Mouse (Mus musculus): ENCODE measurements around the gene Rps2. TPM values are rescaled to one million over a fixed set of nuclear protein-coding genes. Genes with fewer than 3 reads are reported as not detected.

The Rps2 gene
- polyA plus RNA-seq, 1 experiment from 2014 or later: 1,841 TPM

DNA sequence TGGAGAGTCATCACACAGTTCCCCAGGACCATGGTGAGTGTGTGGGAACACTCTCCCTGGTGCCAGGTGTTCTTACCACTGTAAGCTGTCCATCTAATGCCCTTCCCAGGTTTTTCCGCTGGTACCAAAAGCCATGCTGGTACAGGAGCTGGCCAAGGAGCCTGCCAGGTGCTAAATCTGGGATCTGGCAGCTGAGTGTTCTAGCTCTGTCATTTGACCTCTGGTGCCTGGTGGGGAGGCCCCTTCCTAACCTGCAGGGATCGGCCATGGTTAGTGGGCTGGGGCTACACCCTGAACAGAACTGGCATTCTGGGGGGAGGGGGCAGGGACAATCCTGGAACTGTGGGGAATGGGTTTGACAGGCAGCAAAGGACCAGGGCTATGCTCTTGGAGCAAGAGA is 9.7 kb downstream of the Rps2 start, which contains the start of gene Rpl3l:
Rpl3l (plus strand) TSS at position 203 of the 400 bp plus-strand sequence.
- Histone ChIP-seq H3K27me3 (ENCODE audit: low read depth, poor library complexity, severe bottlenecking) (no peaks in the 10 kb centered on the region), H3K27ac (replicated peaks) (no peak within 1 kb of the TSS), H3K9me3 (replicated peaks) (no peaks in the 10 kb centered on the region), H3K4me1 (peaks cover 16% of the 10 kb centered on the region), H3K4me3 (no peak within 1 kb of the TSS), H3K36me3 (peaks cover 1% of the 10 kb centered on the region)
- no peak for DNase-seq (ENCODE audit: low spot score)
- 77% methylated on average over 2 of the region's 2 CpGs for WGBS

- Histone ChIP-seq H3K4me1 (peaks cover 10% of the 10 kb centered on the region), H3K27ac (replicated peaks) (no peak overlapping the region), H3K4me3 (no peak overlapping the region), H3K9me3 (replicated peaks) (no peaks in the 10 kb centered on the region), H3K27me3 (ENCODE audit: low read depth, poor library complexity, severe bottlenecking) (no peaks in the 10 kb centered on the region), H3K36me3 (no peaks in the 10 kb centered on the region)
- WGBS: 73% methylated on average over 17 of the region's 17 CpGs
- DNase-seq (ENCODE audit: low spot score): no peak
Observed at GRCm38 (mm10) chr17:24728184-24728583, 10.3 kb downstream of the Rps2 start.

GRCm38 (mm10) chr17:24729067-24729466 is 11.2 kb downstream of the Rps2 start:
- WGBS: 86% methylated on average over 6 of the region's 6 CpGs
- H3K4me3 ChIP-seq: no peak overlapping the region
- no peaks in the 10 kb centered on the region for H3K36me3 ChIP-seq
- no peak for DNase-seq (ENCODE audit: low spot score)
- no peaks in the 10 kb centered on the region for H3K27me3 ChIP-seq (ENCODE audit: low read depth, poor library complexity, severe bottlenecking)
- H3K27ac ChIP-seq (replicated peaks): no peak overlapping the region
- H3K4me1 ChIP-seq: peaks cover 3% of the 10 kb centered on the region; the same call in 1 of the 2 replicates
- no peaks in the 10 kb centered on the region for H3K9me3 ChIP-seq (replicated peaks)

- DNase-seq (ENCODE audit: low spot score): no peak
- WGBS: 85% methylated on average over 14 of the region's 14 CpGs
- Histone ChIP-seq H3K27me3 (ENCODE audit: low read depth, poor library complexity, severe bottlenecking) (no peaks in the 10 kb centered on the region), H3K27ac (replicated peaks) (no peak overlapping the region), H3K4me3 (no peak overlapping the region), H3K9me3 (replicated peaks) (no peaks in the 10 kb centered on the region), H3K4me1 (peaks cover 3% of the 10 kb centered on the region), H3K36me3 (no peaks in the 10 kb centered on the region)
Observed at GRCm38 (mm10) chr17:24730787-24731186, 12.9 kb downstream of the Rps2 start.

DNA sequence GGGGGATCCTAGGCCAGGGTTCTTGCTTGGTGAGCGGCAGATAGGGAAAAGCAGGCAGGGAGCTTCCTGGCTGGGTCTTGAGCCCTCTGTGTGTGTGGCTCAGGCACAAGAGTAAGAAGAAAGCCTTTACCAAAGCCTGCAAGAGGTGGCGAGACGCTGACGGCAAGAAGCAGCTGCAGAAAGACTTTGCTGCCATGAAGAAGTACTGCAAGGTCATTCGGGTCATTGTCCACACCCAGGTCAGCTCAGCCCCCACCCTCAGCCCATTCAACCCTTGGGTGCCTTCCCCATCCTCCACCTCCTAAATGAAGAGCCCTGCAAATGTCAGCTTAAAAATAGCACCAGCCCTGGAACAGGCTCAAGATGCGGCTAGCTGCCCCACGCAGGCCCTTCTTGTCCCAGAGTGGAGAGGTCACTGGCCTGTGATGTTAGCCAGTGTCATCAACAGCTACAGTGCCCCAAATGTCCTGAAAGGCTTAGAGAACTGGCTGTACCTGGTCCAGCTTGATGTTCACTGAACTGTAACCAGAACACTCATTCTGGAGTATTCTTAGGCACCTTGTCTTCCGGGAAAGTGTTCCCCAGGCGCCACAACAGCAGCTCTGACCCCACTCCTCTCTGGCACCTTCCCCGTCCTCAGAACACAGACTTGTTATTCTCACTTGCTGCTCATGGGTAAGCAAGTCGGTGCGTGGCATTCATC is 14.5 kb downstream of the Rps2 start:
- no peaks in the 10 kb centered on the region for H3K9me3 ChIP-seq (replicated peaks)
- H3K36me3 ChIP-seq: no peaks in the 10 kb centered on the region
- 78% methylated on average over 12 of the region's 12 CpGs for WGBS
- no peak for DNase-seq (ENCODE audit: low spot score)
- H3K27me3 ChIP-seq (ENCODE audit: low read depth, poor library complexity, severe bottlenecking): no peaks in the 10 kb centered on the region
- H3K4me3 ChIP-seq: no peak overlapping the region
- H3K27ac ChIP-seq (replicated peaks): no peak overlapping the region
- H3K4me1 ChIP-seq: peaks cover 16% of the 10 kb centered on the region

- 89% methylated on average over 21 of the region's 21 CpGs for WGBS
Observed at GRCm38 (mm10) chr17:24733434-24734050, 15.6 kb downstream of the Rps2 start.

GRCm38 (mm10) chr17:24734513-24734912 is 16.6 kb downstream of the Rps2 start:
- no peak overlapping the region for H3K4me3 ChIP-seq
- H3K4me1 ChIP-seq: peaks cover 22% of the 10 kb centered on the region
- H3K27me3 ChIP-seq (ENCODE audit: low read depth, poor library complexity, severe bottlenecking): no peaks in the 10 kb centered on the region
- H3K36me3 ChIP-seq: no peaks in the 10 kb centered on the region
- no peaks in the 10 kb centered on the region for H3K9me3 ChIP-seq (replicated peaks)
- WGBS: 82% methylated on average over 1 of the region's 1 CpGs
- DNase-seq (ENCODE audit: low spot score): no peak
- no peak overlapping the region for H3K27ac ChIP-seq (replicated peaks)

More at GRCm38 (mm10) chr17:24733434-24734050, 15.6 kb downstream of the Rps2 start:
- no peaks in the 10 kb centered on the region for H3K27me3 ChIP-seq (ENCODE audit: low read depth, poor library complexity, severe bottlenecking)
- no peaks in the 10 kb centered on the region for H3K9me3 ChIP-seq (replicated peaks)
- no peak for DNase-seq (ENCODE audit: low spot score)
- H3K36me3 ChIP-seq: no peaks in the 10 kb centered on the region
- no peak overlapping the region for H3K4me3 ChIP-seq
- H3K27ac ChIP-seq (replicated peaks): no peak overlapping the region
- H3K4me1 ChIP-seq: peaks cover 22% of the 10 kb centered on the region

- 0 out of 2 replicates have a peak, but pooled peaks cover 6% of the 10 kb centered on the region for H3K36me3 ChIP-seq
- peak overlapping the region; percentile 57; the same call in 1 of the 2 replicates for H3K4me3 ChIP-seq
- peaks cover 22% of the 10 kb centered on the region for H3K4me1 ChIP-seq
- 80% methylated on average over 7 of the region's 7 CpGs for WGBS
- no peaks in the 10 kb centered on the region for H3K27me3 ChIP-seq (ENCODE audit: low read depth, poor library complexity, severe bottlenecking)
- no peak overlapping the region for H3K27ac ChIP-seq (replicated peaks)
- DNase-seq (ENCODE audit: low spot score): no peak
- no peaks in the 10 kb centered on the region for H3K9me3 ChIP-seq (replicated peaks)
Observed at GRCm38 (mm10) chr17:24735446-24735845, 17.5 kb downstream of the Rps2 start.

- Histone ChIP-seq H3K27ac (replicated peaks) (peak within 1 kb of the TSS; percentile 81), H3K36me3 (0 out of 2 replicates have a peak, but pooled peaks cover 6% of the 10 kb centered on the region), H3K4me3 (peak within 1 kb of the TSS; percentile 57), H3K9me3 (replicated peaks) (no peaks in the 10 kb centered on the region), H3K27me3 (ENCODE audit: low read depth, poor library complexity, severe bottlenecking) (no peaks in the 10 kb centered on the region), H3K4me1 (peaks cover 22% of the 10 kb centered on the region)
- DNase-seq (ENCODE audit: low spot score): peak; percentile 95
- WGBS: 1% methylated on average over 29 of the region's 29 CpGs
Observed at GRCm38 (mm10) chr17:24736330-24737051, 18.6 kb downstream of the Rps2 start, which contains the start of gene Msrb1. Gene Msrb1 (plus strand): TSS chr17:24736642.

- H3K27ac ChIP-seq (replicated peaks): no peak overlapping the region
- H3K9me3 ChIP-seq (replicated peaks): no peaks in the 10 kb centered on the region
- WGBS: 32% methylated on average over 8 of the region's 8 CpGs
- DNase-seq (ENCODE audit: low spot score): no peak
- no peaks in the 10 kb centered on the region for H3K27me3 ChIP-seq (ENCODE audit: low read depth, poor library complexity, severe bottlenecking)
- peak overlapping the region; percentile 57 for H3K4me3 ChIP-seq
- 0 out of 2 replicates have a peak, but pooled peaks cover 6% of the 10 kb centered on the region for H3K36me3 ChIP-seq
- H3K4me1 ChIP-seq: peaks cover 22% of the 10 kb centered on the region
Observed at GRCm38 (mm10) chr17:24737135-24737810, 19.4 kb downstream of the Rps2 start.

DNA sequence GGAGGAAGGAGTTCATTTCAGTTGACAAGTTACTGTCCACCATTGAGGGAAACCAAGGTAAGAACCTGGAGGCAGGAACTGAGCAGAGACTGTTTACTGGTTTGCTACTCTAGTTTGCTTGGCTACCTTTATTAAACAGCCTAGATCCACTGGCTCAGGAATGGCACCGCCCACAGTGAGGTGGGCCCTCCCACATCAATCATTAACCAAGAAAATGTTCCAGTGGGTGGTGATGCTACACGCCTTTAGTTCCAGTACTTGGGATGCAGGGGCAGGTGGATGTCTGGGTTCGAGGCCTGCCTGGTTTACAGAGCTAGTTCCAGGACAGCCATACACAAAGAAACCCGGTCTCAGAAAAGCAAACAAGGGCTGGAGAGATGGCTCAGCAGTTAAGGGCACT is 20.3 kb downstream of the Rps2 start:
- H3K4me1 ChIP-seq: peaks cover 22% of the 10 kb centered on the region
- WGBS: 80% methylated on average over 4 of the region's 4 CpGs
- DNase-seq (ENCODE audit: low spot score): no peak
- no peaks in the 10 kb centered on the region for H3K9me3 ChIP-seq (replicated peaks)
- H3K27me3 ChIP-seq (ENCODE audit: low read depth, poor library complexity, severe bottlenecking): no peaks in the 10 kb centered on the region
- H3K27ac ChIP-seq (replicated peaks): no peak overlapping the region
- H3K4me3 ChIP-seq: no peak overlapping the region
- 0 out of 2 replicates have a peak, but pooled peaks cover 6% of the 10 kb centered on the region for H3K36me3 ChIP-seq

GRCm38 (mm10) chr17:24739926-24740325 is 22.0 kb downstream of the Rps2 start:
- Histone ChIP-seq H3K9me3 (replicated peaks) (no peaks in the 10 kb centered on the region), H3K27me3 (ENCODE audit: low read depth, poor library complexity, severe bottlenecking) (no peaks in the 10 kb centered on the region), H3K4me3 (no peak overlapping the region), H3K36me3 (0 out of 2 replicates have a peak, but pooled peaks cover 6% of the 10 kb centered on the region), H3K4me1 (peaks cover 22% of the 10 kb centered on the region), H3K27ac (replicated peaks) (no peak overlapping the region)
- DNase-seq (ENCODE audit: low spot score): no peak
- WGBS: 79% methylated on average over 8 of the region's 8 CpGs

Measured in midbrain, embryonic 10.5 days (tissue).